In the genomic region with DNA sequence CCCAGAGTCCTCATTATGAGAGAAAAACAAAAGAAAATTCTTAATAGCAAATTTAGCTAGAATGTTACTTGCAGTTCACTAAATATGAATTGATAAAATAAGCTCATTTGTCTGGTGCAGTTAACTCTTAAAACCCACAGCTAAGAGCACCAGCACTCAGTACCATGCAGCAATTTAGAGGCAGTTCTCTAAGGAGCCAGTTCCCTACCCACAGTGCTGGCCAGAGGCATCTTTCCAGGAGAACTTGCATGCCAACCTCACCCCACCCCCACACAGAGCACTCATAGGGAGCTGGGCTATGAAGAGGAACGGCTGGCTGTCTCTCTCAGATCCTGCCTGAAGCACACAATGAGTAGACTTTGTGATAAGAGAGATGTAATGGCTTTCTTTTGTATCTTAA, we compare ENCODE assay signal across 10 mouse cellular contexts. TPM values are rescaled to one million over a fixed set of nuclear protein-coding genes. Genes with fewer than 3 reads are reported as not detected.
A peak's percentile ranks its signal among the peaks of the same experiment; 100 is the strongest.
DNase-seq lines count a peak whose midpoint lies in the region; ATAC-seq and TF ChIP-seq lines count a peak whose summit lies in the region.
"Had no signal": no experiment of that assay in that cellular context is flagged by ENCODE, and none has a peak within 500 bp of the region (broad histone marks: within the 10 kb centered on the region; RNA-seq: fewer than 3 reads in every experiment).

No protein-coding gene starts in this region.

- H3K27ac ChIP-seq in lung, embryonic 14.5 days (ENCODE audit: low read depth), result no peak overlapping the region
- no peak overlapping the region; the same call in 1 of the 2 replicates for H3K27ac ChIP-seq in layer of hippocampus, adult 2 months
- no peak overlapping the region for H3K27ac ChIP-seq in midbrain, embryonic 16.5 days (ENCODE audit: low read length)
- H3K27ac ChIP-seq: limb, embryonic 15.5 days had no signal

- no peaks in the 10 kb centered on the region for H3K27me3 ChIP-seq in lung, embryonic 14.5 days (ENCODE audit: insufficient read depth, low read length)
- no peaks in the 10 kb centered on the region for H3K27me3 ChIP-seq in midbrain, embryonic 16.5 days (ENCODE audit: control insufficient read depth, insufficient read depth, low read depth, low read length)
- H3K27me3 ChIP-seq: limb, embryonic 15.5 days had no signal

- no peak overlapping the region for H3K9ac ChIP-seq in lung, embryonic 14.5 days
- H3K9ac ChIP-seq in midbrain, embryonic 16.5 days (ENCODE audit: low read depth, low read length), result no peak overlapping the region
- H3K9ac ChIP-seq: limb, embryonic 15.5 days had no signal

- H3K36me3 ChIP-seq in lung, embryonic 14.5 days (ENCODE audit: insufficient read depth), result no peaks in the 10 kb centered on the region
- H3K36me3 ChIP-seq in midbrain, embryonic 16.5 days (ENCODE audit: control insufficient read depth, insufficient read depth, low read length), result no peaks in the 10 kb centered on the region
- H3K36me3 ChIP-seq: limb, embryonic 15.5 days had no signal

- peak; percentile 75 to 86 for DNase-seq in cerebellum, postnatal 10 days
- no peak for DNase-seq in cerebellum, adult 11 months
- peak; percentile 11 for DNase-seq in lung, embryonic 14.5 days
- DNase-seq in lung, adult 2 months, result no peak
- peak; percentile 16 to 37 for DNase-seq in layer of hippocampus, adult 2 months (ENCODE audit: low spot score in 2 of 2)
- peak; percentile 68 for DNase-seq in right cerebral cortex, postnatal 25 days
- no peak for DNase-seq in urinary bladder, postnatal 4 days (ENCODE audit: low spot score in 2 of 2)

- H3K4me2 ChIP-seq in lung, embryonic 14.5 days, result no peak overlapping the region
- no peak overlapping the region for H3K4me2 ChIP-seq in midbrain, embryonic 16.5 days (ENCODE audit: low read length)
- H3K4me2 ChIP-seq: limb, embryonic 15.5 days had no signal

- no peak for TF ChIP-seq CTCF in lung, embryonic 14.5 days (IDR thresholded peaks at IDR 0.05; ENCODE audit: low read depth)
- no peak for TF ChIP-seq CTCF in lung, adult 2 months (IDR thresholded peaks at IDR 0.05; ENCODE audit: insufficient read depth, low read length)
- no peak for TF ChIP-seq CTCF in layer of hippocampus, adult 2 months (conservative IDR thresholded peaks at IDR 0.05)

- ATAC-seq in lung, embryonic 14.5 days (ENCODE audit: insufficient read depth), result no peak
- no peak for ATAC-seq in midbrain, embryonic 16.5 days

- no peak for TF ChIP-seq POLR2A in lung, adult 2 months (IDR thresholded peaks at IDR 0.05; ENCODE audit: borderline replicate concordance, extremely low read depth, low read depth, low read length)

- no peaks in the 10 kb centered on the region for H3K4me1 ChIP-seq in lung, embryonic 14.5 days (ENCODE audit: insufficient read depth)
- no peaks in the 10 kb centered on the region for H3K4me1 ChIP-seq in lung, adult 2 months (ENCODE audit: control insufficient read depth, insufficient read depth, low read length)
- H3K4me1 ChIP-seq in midbrain, embryonic 16.5 days (ENCODE audit: control insufficient read depth, insufficient read depth, low read length), result peaks cover 6% of the 10 kb centered on the region; the same call in 1 of the 2 replicates

- 10% methylated on average over 1 of the region's 1 CpGs for WGBS in lung, embryonic 14.5 days
- 25% methylated on average over 1 of the region's 1 CpGs for WGBS in lung, adult 2 months
- WGBS in midbrain, embryonic 16.5 days, result 11% methylated on average over 1 of the region's 1 CpGs

- no peaks in the 10 kb centered on the region for H3K9me3 ChIP-seq in lung, embryonic 14.5 days (ENCODE audit: low read depth, low read length)
- H3K9me3 ChIP-seq in midbrain, embryonic 16.5 days (replicated peaks; ENCODE audit: control insufficient read depth, low read length, poor library complexity, severe bottlenecking), result no peaks in the 10 kb centered on the region
- H3K9me3 ChIP-seq: limb, embryonic 15.5 days had no signal

- H3K4me3 ChIP-seq in lung, embryonic 14.5 days (ENCODE audit: low read depth, low read length), result no peak overlapping the region
- H3K4me3 ChIP-seq in lung, adult 2 months (replicated peaks; ENCODE audit: extremely low read depth, low read depth, low read length), result no peak overlapping the region
- H3K4me3 ChIP-seq in layer of hippocampus, adult 2 months, result no peak overlapping the region
- H3K4me3 ChIP-seq in midbrain, embryonic 16.5 days (ENCODE audit: low read depth, low read length), result no peak overlapping the region
- H3K4me3 ChIP-seq: limb, embryonic 15.5 days had no signal

RNA-seq across cellular contexts. Expression of a gene that starts 17.7 kb away (rescaled TPM):
- not detected in 2 replicates for polyA plus RNA-seq in lung, embryonic 14.5 days (2014; fragmentation: Nextera tagmentation; extraction: Ambion mirVana)
- polyA plus RNA-seq in lung, adult 2 months (2012; rRNA removed), result 1.2 TPM in 1 of 2 replicates, not detected in the other
- total RNA-seq in layer of hippocampus, adult 2 months (2021), result under 1 TPM; 0.10 to 0.18 TPM
- 0.14 and 0.25 TPM in 2 replicates for polyA plus RNA-seq in midbrain, embryonic 16.5 days (2015; fragmentation: Nextera tagmentation; extraction: Ambion mirVana)
- polyA plus RNA-seq: C2C12 had no signal

RNA-seq across cellular contexts. Expression of a gene that starts 46.7 kb away (rescaled TPM):
- not detected in 2 replicates for polyA plus RNA-seq in lung, embryonic 14.5 days (2014; fragmentation: Nextera tagmentation; extraction: Ambion mirVana)
- 0.02 and 51.3 TPM in 2 replicates for polyA plus RNA-seq in lung, adult 2 months (2012; rRNA removed)
- under 1 TPM; 0.17 to 0.20 TPM for total RNA-seq in layer of hippocampus, adult 2 months (2021)
- polyA plus RNA-seq in midbrain, embryonic 16.5 days (2015; fragmentation: Nextera tagmentation; extraction: Ambion mirVana), result 0.06 and 0.24 TPM in 2 replicates

Comparison
In these comparisons a context has a peak if more than half of its experiments do, and no peak if none do; other contexts are left out.
1. DNase-seq: peak in cerebellum, postnatal 10 days (2 of 2), lung, embryonic 14.5 days (single experiment), layer of hippocampus, adult 2 months (2 of 2) and right cerebral cortex, postnatal 25 days (single experiment); none in cerebellum, adult 11 months (single experiment), lung, adult 2 months (single experiment) and urinary bladder, postnatal 4 days (0 of 2).